Mouse (Mus musculus) midbrain, embryonic 15.5 days (tissue): Measurements from ENCODE around the gene Cox19. TPM values are rescaled to one million over a fixed set of nuclear protein-coding genes. Genes with fewer than 3 reads are reported as not detected.

Experiments
- ATAC-seq: fragments of 200-750 bp; cut with Nextera tagmentation; replicated peaks from 2 replicates; pipeline ENCODE4 v1.8.0; 2017; ENCODE audit warnings: moderate TSS enrichment
- H3K27ac ChIP-seq: fragments of 300-500 bp; sonication (generic); 2 replicates; pipeline ENCODE4 v1.5.1; 2015; ENCODE audit warnings: mild to moderate bottlenecking, inconsistent platforms
- H3K27me3 ChIP-seq: fragments of 300-500 bp; sonication (generic); replicated peaks from 2 replicates; pipeline ENCODE4 v1.6.1; 2015; ENCODE audit warnings: inconsistent platforms
- H3K36me3 ChIP-seq: fragments of 300-500 bp; sonication (generic); replicated peaks from 2 replicates; pipeline ENCODE4 v1.6.1; 2015; ENCODE audit warnings: inconsistent platforms
- H3K4me1 ChIP-seq: fragments of 300-500 bp; sonication (generic); 2 replicates; pipeline ENCODE4 v1.6.1; 2015; ENCODE audit warnings: inconsistent platforms
- H3K4me2 ChIP-seq: fragments of 300-500 bp; sonication (generic); 2 replicates; pipeline ENCODE4 v1.6.1; 2015; ENCODE audit warnings: inconsistent platforms, mild to moderate bottlenecking, moderate library complexity
- H3K4me3 ChIP-seq: fragments of 300-500 bp; sonication (generic); 2 replicates; pipeline ENCODE4 v1.5.1; 2015; ENCODE audit warnings: mild to moderate bottlenecking, inconsistent platforms
- H3K9ac ChIP-seq: fragments of 300-500 bp; sonication (generic); 2 replicates; pipeline ENCODE4 v1.6.1; 2015; ENCODE audit warnings: mild to moderate bottlenecking, inconsistent platforms
- H3K9me3 ChIP-seq: fragments of 300-500 bp; sonication (generic); 2 replicates; pipeline ENCODE4 v1.6.1; 2016; ENCODE audit warnings: inconsistent platforms
- WGBS: fragments of 180-500 bp; shearing (Covaris S2); methylation state at CpG from one replicate; pipeline ENCODE4 v1.1.7; 2015; ENCODE audit warnings: mixed read lengths; 5-methylcytosine and 5-hydroxymethylcytosine counted together
- polyA plus RNA-seq: library from polyadenylated mRNA; unstranded; fragments of >200 nt; fragmentation: Nextera tagmentation; extraction: Ambion mirVana; gene quantifications from 2 replicates; pipeline ENCODE4 v1.2.1, GENCODE M21; 2015

Gene Cox19
- polyA plus RNA-seq, 1 experiment from 2014 or later, result 108 TPM

GRCm38 (mm10) chr5:139332590-139333272 is 18.5 kb downstream of the Cox19 start:
- no peak overlapping the region for H3K4me2 ChIP-seq
- WGBS, result 84% methylated on average over 8 of the region's 8 CpGs
- ATAC-seq, result no peak
- no peaks in the 10 kb centered on the region; the same call in 1 of the 2 replicates for H3K27me3 ChIP-seq
- H3K36me3 ChIP-seq, result peaks cover 12% of the 10 kb centered on the region
- no peaks in the 10 kb centered on the region for H3K9me3 ChIP-seq
- H3K4me3 ChIP-seq, result no peak overlapping the region
- H3K27ac ChIP-seq, result no peak overlapping the region
- no peaks in the 10 kb centered on the region for H3K4me1 ChIP-seq
- H3K9ac ChIP-seq, result no peak overlapping the region

- Histone ChIP-seq H3K4me3 (no peak overlapping the region), H3K27ac (no peak overlapping the region), H3K9me3 (no peaks in the 10 kb centered on the region), H3K4me2 (no peak overlapping the region), H3K27me3 (no peaks in the 10 kb centered on the region; the same call in 1 of the 2 replicates), H3K36me3 (peaks cover 8% of the 10 kb centered on the region), H3K9ac (no peak overlapping the region), H3K4me1 (no peaks in the 10 kb centered on the region)
- no peak for ATAC-seq
- 19% methylated on average over 8 of the region's 8 CpGs for WGBS
Observed at GRCm38 (mm10) chr5:139331742-139332141, 19.5 kb downstream of the Cox19 start.

GRCm38 (mm10) chr5:139330766-139331165 is 20.5 kb downstream of the Cox19 start:
- no peaks in the 10 kb centered on the region for H3K9me3 ChIP-seq
- ATAC-seq, result no peak
- peaks cover 7% of the 10 kb centered on the region; the same call in 1 of the 2 replicates for H3K27me3 ChIP-seq
- H3K36me3 ChIP-seq, result peaks cover 4% of the 10 kb centered on the region; the same call in 1 of the 2 replicates
- 71% methylated on average over 7 of the region's 7 CpGs for WGBS
- no peak overlapping the region for H3K4me3 ChIP-seq
- H3K27ac ChIP-seq, result no peak overlapping the region
- no peak overlapping the region for H3K9ac ChIP-seq
- H3K4me1 ChIP-seq, result 0 out of 2 replicates have a peak, but pooled peaks cover 1% of the 10 kb centered on the region
- H3K4me2 ChIP-seq, result no peak overlapping the region

- Histone ChIP-seq H3K27ac (no peak overlapping the region), H3K4me2 (no peak overlapping the region), H3K9me3 (no peaks in the 10 kb centered on the region), H3K36me3 (no peaks in the 10 kb centered on the region), H3K4me1 (peaks cover 19% of the 10 kb centered on the region), H3K27me3 (peaks cover 14% of the 10 kb centered on the region; the same call in 1 of the 2 replicates), H3K9ac (no peak overlapping the region), H3K4me3 (no peak overlapping the region)
- WGBS, result 72% methylated on average over 7 of the region's 7 CpGs
- no peak for ATAC-seq
Observed at GRCm38 (mm10) chr5:139327634-139328020, 23.6 kb downstream of the Cox19 start.

GRCm38 (mm10) chr5:139326986-139327633 is 24.1 kb downstream of the Cox19 start:
- Histone ChIP-seq H3K4me1 (peaks cover 19% of the 10 kb centered on the region), H3K4me2 (no peak overlapping the region), H3K9ac (no peak overlapping the region), H3K9me3 (no peaks in the 10 kb centered on the region), H3K36me3 (no peaks in the 10 kb centered on the region), H3K27ac (no peak overlapping the region), H3K4me3 (no peak overlapping the region), H3K27me3 (peaks cover 14% of the 10 kb centered on the region; the same call in 1 of the 2 replicates)
- no peak for ATAC-seq
- 69% methylated on average over 7 of the region's 7 CpGs for WGBS

- no peak overlapping the region for H3K4me3 ChIP-seq
- WGBS, result 62% methylated on average over 13 of the region's 13 CpGs
- H3K9ac ChIP-seq, result no peak overlapping the region; the same call in 1 of the 2 replicates
- H3K36me3 ChIP-seq, result no peaks in the 10 kb centered on the region
- no peak for ATAC-seq
- H3K27me3 ChIP-seq, result peaks cover 14% of the 10 kb centered on the region; the same call in 1 of the 2 replicates
- no peaks in the 10 kb centered on the region for H3K9me3 ChIP-seq
- H3K4me2 ChIP-seq, result peak overlapping the region; percentile 69; the same call in 1 of the 2 replicates
- no peak overlapping the region for H3K27ac ChIP-seq
- H3K4me1 ChIP-seq, result peaks cover 19% of the 10 kb centered on the region
Observed at GRCm38 (mm10) chr5:139326111-139326696, 25.0 kb downstream of the Cox19 start.

GRCm38 (mm10) chr5:139325395-139325966 is 25.7 kb downstream of the Cox19 start, which contains the start of gene Adap1:
Adap1 (minus strand) TSS chr5:139325622.
- peak; percentile 84 for ATAC-seq
- Histone ChIP-seq H3K9ac (peak within 1 kb of the TSS; percentile 83), H3K4me2 (peak within 1 kb of the TSS; percentile 69), H3K4me3 (peak within 1 kb of the TSS; percentile 79), H3K27me3 (peaks cover 14% of the 10 kb centered on the region; the same call in 1 of the 2 replicates), H3K4me1 (peaks cover 19% of the 10 kb centered on the region), H3K36me3 (no peaks in the 10 kb centered on the region), H3K9me3 (no peaks in the 10 kb centered on the region), H3K27ac (peak within 1 kb of the TSS; percentile 74)
- 3% methylated on average over 53 of the region's 61 CpGs for WGBS

- 2% methylated on average over 53 of the region's 62 CpGs for WGBS
- Histone ChIP-seq H3K4me1 (peaks cover 19% of the 10 kb centered on the region), H3K4me2 (peak overlapping the region; percentile 69), H3K4me3 (peak overlapping the region; percentile 79), H3K9me3 (no peaks in the 10 kb centered on the region), H3K36me3 (no peaks in the 10 kb centered on the region), H3K27ac (peak overlapping the region; percentile 74), H3K27me3 (peaks cover 14% of the 10 kb centered on the region; the same call in 1 of the 2 replicates), H3K9ac (peak overlapping the region; percentile 83)
- ATAC-seq, result peak; percentile 51
Observed at GRCm38 (mm10) chr5:139324691-139325394, 26.4 kb downstream of the Cox19 start.

- Histone ChIP-seq H3K27ac (peak overlapping the region; percentile 74; the same call in 1 of the 2 replicates), H3K36me3 (no peaks in the 10 kb centered on the region), H3K4me1 (peaks cover 19% of the 10 kb centered on the region), H3K4me2 (peak overlapping the region; percentile 69), H3K27me3 (peaks cover 14% of the 10 kb centered on the region; the same call in 1 of the 2 replicates), H3K4me3 (peak overlapping the region; percentile 79), H3K9me3 (no peaks in the 10 kb centered on the region), H3K9ac (peak overlapping the region; percentile 83)
- WGBS, result 47% methylated on average over 5 of the region's 5 CpGs
- 0 out of 2 replicates have a peak, but pooled peaks have one; percentile 6 for ATAC-seq
Observed at GRCm38 (mm10) chr5:139324045-139324491, 27.1 kb downstream of the Cox19 start.

GRCm38 (mm10) chr5:139323260-139323924 is 27.8 kb downstream of the Cox19 start:
- peaks cover 19% of the 10 kb centered on the region for H3K4me1 ChIP-seq
- 83% methylated on average over 9 of the region's 9 CpGs for WGBS
- no peak overlapping the region for H3K9ac ChIP-seq
- no peaks in the 10 kb centered on the region for H3K9me3 ChIP-seq
- no peaks in the 10 kb centered on the region for H3K36me3 ChIP-seq
- peaks cover 14% of the 10 kb centered on the region; the same call in 1 of the 2 replicates for H3K27me3 ChIP-seq
- H3K27ac ChIP-seq, result no peak overlapping the region
- H3K4me2 ChIP-seq, result peak overlapping the region; percentile 69
- no peak for ATAC-seq
- H3K4me3 ChIP-seq, result peak overlapping the region; percentile 79

GRCm38 (mm10) chr5:139321331-139321730 is 29.9 kb downstream of the Cox19 start:
- Histone ChIP-seq H3K4me1 (peaks cover 19% of the 10 kb centered on the region), H3K9ac (no peak overlapping the region), H3K27me3 (peaks cover 13% of the 10 kb centered on the region; the same call in 1 of the 2 replicates), H3K9me3 (no peaks in the 10 kb centered on the region), H3K36me3 (no peaks in the 10 kb centered on the region), H3K4me2 (no peak overlapping the region), H3K27ac (no peak overlapping the region), H3K4me3 (no peak overlapping the region)
- 82% methylated on average over 6 of the region's 6 CpGs for WGBS
- ATAC-seq, result no peak
